Mouse (Mus musculus) small intestine, adult 2 months (tissue): ENCODE measurements around the gene Gadd45g.

Experiments
- CTCF ChIP-seq: fragments of 200-500 bp; IDR thresholded peaks from 2 replicates; pipeline ENCODE4 v1.5.1; 2012; ENCODE audit warnings: low read depth, mild to moderate bottlenecking, control low read depth, inconsistent platforms, low read length, moderate library complexity, mixed read lengths; ENCODE audit not compliant: insufficient replicate concordance, insufficient read length; ENCODE audit errors: extremely low read depth
- POLR2A ChIP-seq: fragments of 200-500 bp; IDR thresholded peaks from 2 replicates; pipeline ENCODE4 v1.6.1; 2012; ENCODE audit warnings: low read depth, mild to moderate bottlenecking, control low read depth, inconsistent platforms, low read length, moderate library complexity

DNA sequence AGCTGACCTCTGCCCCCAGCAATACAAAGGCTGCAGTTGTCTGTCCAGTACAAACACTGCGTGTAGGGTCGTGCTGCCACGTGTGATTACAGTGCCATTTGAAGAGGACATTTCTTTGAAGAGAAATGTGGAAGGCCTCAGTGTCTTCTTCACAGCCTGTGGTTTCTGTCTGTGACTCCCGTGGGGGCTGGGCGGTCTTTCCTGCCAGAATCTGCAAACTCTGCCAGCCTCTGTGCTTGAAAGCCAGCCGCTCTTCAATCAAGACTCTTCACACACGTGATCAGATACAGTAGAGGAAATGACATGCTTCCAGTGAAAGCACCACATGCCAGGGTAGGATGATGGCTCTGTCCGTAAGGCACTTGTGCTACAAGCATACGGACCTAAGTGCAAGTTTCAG is 45.6 kb upstream of the Gadd45g start:
- TF ChIP-seq CTCF = no peak
- no peak for TF ChIP-seq POLR2A
